Mouse (Mus musculus): ENCODE measurements around the gene Cyp2d10. TPM values are rescaled to one million over a fixed set of nuclear protein-coding genes. Genes with fewer than 3 reads are reported as not detected.
"Not testable (repeated sequence)": the region's sequence is repeated elsewhere in the genome, so short reads cannot be mapped to it uniquely, and the experiment has no call there.

Gene Cyp2d10
- 0.16 and 0.77 TPM in 2 replicates for polyA plus RNA-seq (2012; rRNA removed)

- Histone ChIP-seq H3K27ac (ENCODE audit: insufficient read depth, low read depth, low read length) (no peak within 1 kb of the TSS), H3K4me1 (ENCODE audit: control insufficient read depth, insufficient read depth, insufficient read length, low read length) (peaks cover 4% of the 10 kb centered on the region; the same call in 1 of the 2 replicates), H3K36me3 (ENCODE audit: control insufficient read depth, insufficient read depth, low read length) (no peaks in the 10 kb centered on the region), H3K4me3 (ENCODE audit: low read depth, low read length) (no peak within 1 kb of the TSS), H3K27me3 (ENCODE audit: control insufficient read depth, insufficient read depth, low read length) (no peaks in the 10 kb centered on the region)
- TF ChIP-seq POLR2A (IDR thresholded peaks at IDR 0.05; ENCODE audit: low read depth, low read length), result no peak
- TF ChIP-seq CTCF (IDR thresholded peaks at IDR 0.05; ENCODE audit: extremely low read depth, insufficient read length, insufficient replicate concordance, low read depth, low read length), result no peak
- WGBS, result 87% methylated on average over 6 of the region's 6 CpGs
Observed at GRCm38 (mm10) chr15:82406981-82407380, at the start of gene Cyp2d10. Gene Cyp2d10, minus strand, starts transcription at chr15:82407195.

GRCm38 (mm10) chr15:82456086-82456790 lies 49.2 kb upstream of the Cyp2d10 start:
- 91% methylated on average over 6 of the region's 6 CpGs for WGBS
- H3K27ac ChIP-seq (ENCODE audit: insufficient read depth, low read depth, low read length); H3K27me3 ChIP-seq (ENCODE audit: control insufficient read depth, insufficient read depth, low read length); H3K4me1 ChIP-seq (ENCODE audit: control insufficient read depth, insufficient read depth, insufficient read length, low read length); H3K4me3 ChIP-seq (ENCODE audit: low read depth, low read length); H3K36me3 ChIP-seq (ENCODE audit: control insufficient read depth, insufficient read depth, low read length): not testable (repeated sequence)

GRCm38 (mm10) chr15:82453501-82453900 lies 46.5 kb upstream of the Cyp2d10 start:
- H3K4me1 ChIP-seq (ENCODE audit: control insufficient read depth, insufficient read depth, insufficient read length, low read length); H3K4me3 ChIP-seq (ENCODE audit: low read depth, low read length); H3K27ac ChIP-seq (ENCODE audit: insufficient read depth, low read depth, low read length); H3K36me3 ChIP-seq (ENCODE audit: control insufficient read depth, insufficient read depth, low read length); H3K27me3 ChIP-seq (ENCODE audit: control insufficient read depth, insufficient read depth, low read length): not testable (repeated sequence)
- 87% methylated on average over 6 of the region's 6 CpGs for WGBS

GRCm38 (mm10) chr15:82452133-82452532 lies 45.1 kb upstream of the Cyp2d10 start:
- not testable (repeated sequence) for H3K27me3 ChIP-seq (ENCODE audit: control insufficient read depth, insufficient read depth, low read length); H3K36me3 ChIP-seq (ENCODE audit: control insufficient read depth, insufficient read depth, low read length); H3K4me1 ChIP-seq (ENCODE audit: control insufficient read depth, insufficient read depth, insufficient read length, low read length); H3K4me3 ChIP-seq (ENCODE audit: low read depth, low read length); H3K27ac ChIP-seq (ENCODE audit: insufficient read depth, low read depth, low read length)
- WGBS, result 26% methylated on average over 1 of the region's 1 CpGs

- not testable (repeated sequence) for H3K36me3 ChIP-seq (ENCODE audit: control insufficient read depth, insufficient read depth, low read length)
- 29% methylated on average over 2 of the region's 2 CpGs for WGBS
Observed at GRCm38 (mm10) chr15:82450045-82450444, 43.0 kb upstream of the Cyp2d10 start.

GRCm38 (mm10) chr15:82445196-82445595 lies 38.2 kb upstream of the Cyp2d10 start:
- no peaks in the 10 kb centered on the region for H3K36me3 ChIP-seq (ENCODE audit: control insufficient read depth, insufficient read depth, low read length)
- WGBS, result 83% methylated on average over 8 of the region's 8 CpGs

More at GRCm38 (mm10) chr15:82450045-82450444, 43.0 kb upstream of the Cyp2d10 start:
- H3K27me3 ChIP-seq (ENCODE audit: control insufficient read depth, insufficient read depth, low read length); H3K27ac ChIP-seq (ENCODE audit: insufficient read depth, low read depth, low read length); H3K4me1 ChIP-seq (ENCODE audit: control insufficient read depth, insufficient read depth, insufficient read length, low read length); H3K4me3 ChIP-seq (ENCODE audit: low read depth, low read length): not testable (repeated sequence)

GRCm38 (mm10) chr15:82443658-82444057 lies 36.7 kb upstream of the Cyp2d10 start:
- no peak for TF ChIP-seq CTCF (IDR thresholded peaks at IDR 0.05; ENCODE audit: extremely low read depth, insufficient read length, insufficient replicate concordance, low read depth, low read length)
- no peaks in the 10 kb centered on the region for H3K36me3 ChIP-seq (ENCODE audit: control insufficient read depth, insufficient read depth, low read length)
- WGBS, result 86% methylated on average over 3 of the region's 3 CpGs
- H3K27ac ChIP-seq (ENCODE audit: insufficient read depth, low read depth, low read length), result no peak overlapping the region
- no peaks in the 10 kb centered on the region for H3K4me1 ChIP-seq (ENCODE audit: control insufficient read depth, insufficient read depth, insufficient read length, low read length)
- H3K27me3 ChIP-seq (ENCODE audit: control insufficient read depth, insufficient read depth, low read length), result no peaks in the 10 kb centered on the region
- no peak overlapping the region for H3K4me3 ChIP-seq (ENCODE audit: low read depth, low read length)

More at GRCm38 (mm10) chr15:82445196-82445595, 38.2 kb upstream of the Cyp2d10 start:
- TF ChIP-seq CTCF (IDR thresholded peaks at IDR 0.05; ENCODE audit: extremely low read depth, insufficient read length, insufficient replicate concordance, low read depth, low read length) (no peak), POLR2A (IDR thresholded peaks at IDR 0.05; ENCODE audit: low read depth, low read length) (no peak)
- H3K27ac ChIP-seq (ENCODE audit: insufficient read depth, low read depth, low read length), result no peak overlapping the region
- peaks cover 2% of the 10 kb centered on the region; the same call in 1 of the 2 replicates for H3K4me1 ChIP-seq (ENCODE audit: control insufficient read depth, insufficient read depth, insufficient read length, low read length)
- H3K4me3 ChIP-seq (ENCODE audit: low read depth, low read length), result no peak overlapping the region
- H3K27me3 ChIP-seq (ENCODE audit: control insufficient read depth, insufficient read depth, low read length), result no peaks in the 10 kb centered on the region

GRCm38 (mm10) chr15:82437975-82438617 lies 31.1 kb upstream of the Cyp2d10 start:
- WGBS, result 52% methylated on average over 5 of the region's 5 CpGs
- H3K4me3 ChIP-seq (ENCODE audit: low read depth, low read length), result no peak overlapping the region

More at GRCm38 (mm10) chr15:82437975-82438617, 31.1 kb upstream of the Cyp2d10 start:
- no peaks in the 10 kb centered on the region for H3K27me3 ChIP-seq (ENCODE audit: control insufficient read depth, insufficient read depth, low read length)
- no peak for TF ChIP-seq CTCF (IDR thresholded peaks at IDR 0.05; ENCODE audit: extremely low read depth, insufficient read length, insufficient replicate concordance, low read depth, low read length)
- TF ChIP-seq POLR2A (IDR thresholded peaks at IDR 0.05; ENCODE audit: low read depth, low read length), result no peak
- H3K36me3 ChIP-seq (ENCODE audit: control insufficient read depth, insufficient read depth, low read length), result no peaks in the 10 kb centered on the region
- H3K27ac ChIP-seq (ENCODE audit: insufficient read depth, low read depth, low read length), result no peak overlapping the region
- H3K4me1 ChIP-seq (ENCODE audit: control insufficient read depth, insufficient read depth, insufficient read length, low read length), result no peaks in the 10 kb centered on the region
